Mouse (Mus musculus): ENCODE data around the gene Tmem95. TPM values are rescaled to one million over a fixed set of nuclear protein-coding genes. Genes with fewer than 3 reads are reported as not detected.
A peak's percentile ranks its signal among the peaks of the same experiment; 100 is the strongest.

Tmem95 gene
- not detected in 2 replicates for polyA plus RNA-seq (2015; fragmentation: Nextera tagmentation; extraction: Ambion mirVana)

GRCm38 (mm10) chr11:69877878-69878277, at the start of gene Tmem95:
Tmem95 (minus strand) TSS chr11:69878018.
- 87% methylated on average over 11 of the region's 11 CpGs for WGBS
- peak within 1 kb of the TSS; percentile 31 for H3K4me2 ChIP-seq (replicated peaks)
- H3K4me1 ChIP-seq: peaks cover 17% of the 10 kb centered on the region
- no peaks in the 10 kb centered on the region for H3K36me3 ChIP-seq
- H3K9me3 ChIP-seq: no peaks in the 10 kb centered on the region
- no peak within 1 kb of the TSS for H3K9ac ChIP-seq (replicated peaks)
- peaks cover 19% of the 10 kb centered on the region for H3K27me3 ChIP-seq
- no peak for ATAC-seq (replicated peaks)
- no peak within 1 kb of the TSS for H3K27ac ChIP-seq (replicated peaks)
- H3K4me3 ChIP-seq: 0 out of 2 replicates have a peak within 1 kb of the TSS, but pooled peaks have one; percentile 2

GRCm38 (mm10) chr11:69927501-69927900, 49.7 kb upstream of the Tmem95 start:
- no peak for ATAC-seq (replicated peaks)
- H3K4me3 ChIP-seq: no peak overlapping the region
- no peak overlapping the region for H3K9ac ChIP-seq (replicated peaks)
- H3K36me3 ChIP-seq: no peaks in the 10 kb centered on the region
- H3K27me3 ChIP-seq: no peaks in the 10 kb centered on the region
- H3K27ac ChIP-seq (replicated peaks): no peak overlapping the region
- peaks cover 5% of the 10 kb centered on the region for H3K4me1 ChIP-seq
- 98% methylated on average over 2 of the region's 2 CpGs for WGBS
- no peaks in the 10 kb centered on the region for H3K9me3 ChIP-seq
- H3K4me2 ChIP-seq (replicated peaks): no peak overlapping the region

GRCm38 (mm10) chr11:69922796-69923195, 45.0 kb upstream of the Tmem95 start:
- peak overlapping the region; percentile 95 for H3K27ac ChIP-seq (replicated peaks)

GRCm38 (mm10) chr11:69922012-69922756, 44.4 kb upstream of the Tmem95 start:
- H3K27me3 ChIP-seq: no peaks in the 10 kb centered on the region
- H3K4me3 ChIP-seq: peak overlapping the region; percentile 68
- peak overlapping the region; percentile 95 for H3K27ac ChIP-seq (replicated peaks)
- peak overlapping the region; percentile 74 for H3K4me2 ChIP-seq (replicated peaks)
- peaks cover 29% of the 10 kb centered on the region for H3K4me1 ChIP-seq
- 3% methylated on average over 12 of the region's 12 CpGs for WGBS
- peaks cover 20% of the 10 kb centered on the region for H3K36me3 ChIP-seq
- peak overlapping the region; percentile 60 for H3K9ac ChIP-seq (replicated peaks)
- no peak for ATAC-seq (replicated peaks)
- H3K9me3 ChIP-seq: no peaks in the 10 kb centered on the region

More at GRCm38 (mm10) chr11:69922796-69923195, 45.0 kb upstream of the Tmem95 start:
- ATAC-seq (replicated peaks): no peak
- H3K4me3 ChIP-seq: no peak overlapping the region
- peak overlapping the region; percentile 74; the same call in 1 of the 2 replicates for H3K4me2 ChIP-seq (replicated peaks)
- H3K9me3 ChIP-seq: no peaks in the 10 kb centered on the region
- peaks cover 14% of the 10 kb centered on the region for H3K36me3 ChIP-seq
- H3K9ac ChIP-seq (replicated peaks): no peak overlapping the region
- H3K4me1 ChIP-seq: peaks cover 29% of the 10 kb centered on the region
- 66% methylated on average over 3 of the region's 3 CpGs for WGBS
- no peaks in the 10 kb centered on the region for H3K27me3 ChIP-seq

GRCm38 (mm10) chr11:69921114-69922011, 43.5 kb upstream of the Tmem95 start, which contains the start of gene Eif5a:
Eif5a (minus strand) TSS chr11:69921958.
- peak; percentile 97 for ATAC-seq (replicated peaks)

GRCm38 (mm10) chr11:69920266-69921031, 42.6 kb upstream of the Tmem95 start:
- peak overlapping the region; percentile 74 for H3K4me2 ChIP-seq (replicated peaks)
- H3K4me3 ChIP-seq: peak overlapping the region; percentile 68
- peak overlapping the region; percentile 68 for H3K9ac ChIP-seq (replicated peaks)
- H3K4me1 ChIP-seq: peaks cover 37% of the 10 kb centered on the region
- no peaks in the 10 kb centered on the region for H3K9me3 ChIP-seq
- peaks cover 37% of the 10 kb centered on the region for H3K36me3 ChIP-seq
- peak overlapping the region; percentile 95 for H3K27ac ChIP-seq (replicated peaks)
- under 1% methylated on average over 65 of the region's 65 CpGs for whole genome bisulfite sequencing
- ATAC-seq (replicated peaks): peak; percentile 7
- H3K27me3 ChIP-seq: no peaks in the 10 kb centered on the region

More at GRCm38 (mm10) chr11:69921114-69922011, 43.5 kb upstream of the Tmem95 start, which contains the start of gene Eif5a:
- peaks cover 29% of the 10 kb centered on the region for H3K4me1 ChIP-seq
- H3K4me3 ChIP-seq: peak within 1 kb of the TSS; percentile 68
- H3K36me3 ChIP-seq: peaks cover 28% of the 10 kb centered on the region
- H3K9me3 ChIP-seq: no peaks in the 10 kb centered on the region
- H3K27me3 ChIP-seq: no peaks in the 10 kb centered on the region
- H3K9ac ChIP-seq (replicated peaks): peak within 1 kb of the TSS; percentile 68
- peak within 1 kb of the TSS; percentile 95 for H3K27ac ChIP-seq (replicated peaks)
- peak within 1 kb of the TSS; percentile 74 for H3K4me2 ChIP-seq (replicated peaks)
- under 1% methylated on average over 78 of the region's 78 CpGs for WGBS

GRCm38 (mm10) chr11:69919661-69920265, 41.9 kb upstream of the Tmem95 start:
- peak overlapping the region; percentile 74 for H3K4me2 ChIP-seq (replicated peaks)
- WGBS: under 1% methylated on average over 17 of the region's 17 CpGs
- H3K27me3 ChIP-seq: no peaks in the 10 kb centered on the region
- H3K9me3 ChIP-seq: no peaks in the 10 kb centered on the region
- H3K4me3 ChIP-seq: peak overlapping the region; percentile 68
- no peak for ATAC-seq (replicated peaks)
- H3K9ac ChIP-seq (replicated peaks): peak overlapping the region; percentile 68
- peaks cover 43% of the 10 kb centered on the region for H3K36me3 ChIP-seq
- peak overlapping the region; percentile 95 for H3K27ac ChIP-seq (replicated peaks)
- peaks cover 43% of the 10 kb centered on the region for H3K4me1 ChIP-seq

- no peak for ATAC-seq (replicated peaks)
- Histone ChIP-seq H3K9me3 (no peaks in the 10 kb centered on the region), H3K4me3 (peak overlapping the region; percentile 68), H3K4me2 (replicated peaks) (peak overlapping the region; percentile 74), H3K27ac (replicated peaks) (peak overlapping the region; percentile 95; the same call in 1 of the 2 replicates), H3K4me1 (peaks cover 50% of the 10 kb centered on the region), H3K27me3 (no peaks in the 10 kb centered on the region), H3K9ac (replicated peaks) (no peak overlapping the region), H3K36me3 (peaks cover 43% of the 10 kb centered on the region)
- WGBS: 83% methylated on average over 9 of the region's 9 CpGs
Measured at GRCm38 (mm10) chr11:69919053-69919452, 41.2 kb upstream of the Tmem95 start.

- WGBS: 85% methylated on average over 5 of the region's 5 CpGs
- no peaks in the 10 kb centered on the region for H3K27me3 ChIP-seq
- no peak overlapping the region for H3K9ac ChIP-seq (replicated peaks)
- no peak for ATAC-seq (replicated peaks)
- H3K4me3 ChIP-seq: no peak overlapping the region
- H3K27ac ChIP-seq (replicated peaks): no peak overlapping the region
- H3K4me1 ChIP-seq: peaks cover 56% of the 10 kb centered on the region
- no peaks in the 10 kb centered on the region for H3K9me3 ChIP-seq
- H3K4me2 ChIP-seq (replicated peaks): no peak overlapping the region
- H3K36me3 ChIP-seq: peaks cover 46% of the 10 kb centered on the region
Measured at GRCm38 (mm10) chr11:69918118-69918517, 40.3 kb upstream of the Tmem95 start.

GRCm38 (mm10) chr11:69917379-69917948, 39.6 kb upstream of the Tmem95 start:
- H3K9me3 ChIP-seq: no peaks in the 10 kb centered on the region
- H3K9ac ChIP-seq (replicated peaks): no peak overlapping the region
- no peak for ATAC-seq (replicated peaks)
- H3K36me3 ChIP-seq: peaks cover 50% of the 10 kb centered on the region
- H3K4me3 ChIP-seq: no peak overlapping the region
- no peaks in the 10 kb centered on the region for H3K27me3 ChIP-seq
- H3K4me1 ChIP-seq: peaks cover 53% of the 10 kb centered on the region
- H3K4me2 ChIP-seq (replicated peaks): no peak overlapping the region
- no peak overlapping the region for H3K27ac ChIP-seq (replicated peaks)
- WGBS: 90% methylated on average over 8 of the region's 8 CpGs

All from forebrain, embryonic 15.5 days (tissue).